Mouse (Mus musculus) ES-Bruce4 (cell line): Measurements from ENCODE around the gene Cobl. TPM values are rescaled to one million over a fixed set of nuclear protein-coding genes. Genes with fewer than 3 reads are reported as not detected.

ENCODE experiments used
- H3K27ac ChIP-seq: 2 replicates; pipeline ENCODE4 v1.5.1; 2012; ENCODE audit warnings: low read length, inconsistent platforms; ENCODE audit not compliant: insufficient read depth
- H3K27me3 ChIP-seq: 2 replicates; pipeline ENCODE4 v1.6.1; 2012; ENCODE audit warnings: mild to moderate bottlenecking, low read length, inconsistent platforms; ENCODE audit not compliant: control insufficient read depth, poor library complexity, insufficient read depth, severe bottlenecking
- H3K36me3 ChIP-seq: 2 replicates; pipeline ENCODE4 v1.6.1; 2012; ENCODE audit warnings: inconsistent platforms, mild to moderate bottlenecking, low read length, moderate library complexity; ENCODE audit not compliant: control insufficient read depth, poor library complexity, insufficient read depth, severe bottlenecking
- H3K4me1 ChIP-seq: one replicate; pipeline ENCODE4 v1.8.1; 2011; ENCODE audit warnings: low read length; ENCODE audit not compliant: control insufficient read depth, insufficient read depth
- H3K4me3 ChIP-seq: 2 replicates; pipeline ENCODE4 v1.5.1; 2011; ENCODE audit warnings: low read depth, mild to moderate bottlenecking, low read length
- H3K9ac ChIP-seq: 2 replicates; pipeline ENCODE4 v1.6.1; 2012; ENCODE audit warnings: low read depth, mild to moderate bottlenecking, inconsistent platforms; ENCODE audit not compliant: poor library complexity, severe bottlenecking
- H3K9me3 ChIP-seq: replicated peaks from 2 replicates; pipeline ENCODE4 v1.6.1; 2012; ENCODE audit warnings: mild to moderate bottlenecking, low read length, inconsistent platforms; ENCODE audit not compliant: control insufficient read depth, poor library complexity, insufficient read depth, severe bottlenecking
- CTCF ChIP-seq: IDR thresholded peaks from one replicate; pipeline ENCODE4 v1.8.1; 2011; ENCODE audit warnings: low read depth, low read length
- EP300 ChIP-seq: IDR thresholded peaks from 2 replicates; pipeline ENCODE4 v1.6.1; 2011; ENCODE audit warnings: low read depth, low read length; ENCODE audit not compliant: insufficient read depth
- POLR2A ChIP-seq: IDR thresholded peaks from one replicate; pipeline ENCODE4 v1.8.1; 2011; ENCODE audit warnings: low read length; ENCODE audit not compliant: insufficient read depth
- polyA plus RNA-seq: library from polyadenylated mRNA; stranded (reverse); fragments of >200 nt; gene quantifications from 2 replicates; pipeline ENCODE4 v1.2.4, GENCODE M21; 2011; ENCODE audit warnings: low read depth; ENCODE audit not compliant: missing spikeins, insufficient read depth, insufficient read length

The Cobl gene
- polyA plus RNA-seq, 1 experiment = 23.2 TPM

GRCm38 (mm10) chr11:12285319-12286021 is 179.3 kb downstream of the Cobl start:
- Histone ChIP-seq H3K4me3 (no peak overlapping the region), H3K4me1 (no peaks in the 10 kb centered on the region), H3K27me3 (no peaks in the 10 kb centered on the region), H3K36me3 (0 out of 2 replicates have a peak, but pooled peaks cover 4% of the 10 kb centered on the region), H3K9ac (no peak overlapping the region), H3K27ac (no peak overlapping the region), H3K9me3 (no peaks in the 10 kb centered on the region)
- TF ChIP-seq POLR2A (no peak), EP300 (no peak), CTCF (no peak)

DNA sequence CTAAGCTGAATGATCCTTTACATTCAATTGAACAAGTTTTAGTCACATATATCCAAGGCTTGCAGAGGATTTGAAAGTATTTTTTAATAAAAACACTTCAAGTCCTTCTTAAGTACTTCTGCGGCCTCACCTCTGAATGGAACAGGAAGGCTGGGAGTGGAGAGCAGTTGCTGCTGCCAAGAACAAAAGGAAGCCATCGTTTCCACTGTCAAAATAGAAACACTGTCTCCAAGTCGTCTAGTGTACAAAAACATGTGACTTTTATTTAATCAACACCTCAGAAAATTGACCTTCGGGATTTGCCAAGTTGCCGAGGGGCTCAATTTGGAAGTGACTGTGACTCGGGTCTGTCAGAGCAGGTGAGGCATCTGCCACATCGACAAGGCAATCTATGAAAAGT is 184.0 kb downstream of the Cobl start:
- no peaks in the 10 kb centered on the region for H3K4me1 ChIP-seq
- H3K36me3 ChIP-seq = no peaks in the 10 kb centered on the region
- H3K9me3 ChIP-seq = no peaks in the 10 kb centered on the region
- H3K27me3 ChIP-seq = no peaks in the 10 kb centered on the region
- H3K27ac ChIP-seq = no peak overlapping the region
- no peak overlapping the region for H3K9ac ChIP-seq
- no peak overlapping the region for H3K4me3 ChIP-seq
- no peak for TF ChIP-seq EP300
- no peak for TF ChIP-seq CTCF
- no peak for TF ChIP-seq POLR2A

DNA sequence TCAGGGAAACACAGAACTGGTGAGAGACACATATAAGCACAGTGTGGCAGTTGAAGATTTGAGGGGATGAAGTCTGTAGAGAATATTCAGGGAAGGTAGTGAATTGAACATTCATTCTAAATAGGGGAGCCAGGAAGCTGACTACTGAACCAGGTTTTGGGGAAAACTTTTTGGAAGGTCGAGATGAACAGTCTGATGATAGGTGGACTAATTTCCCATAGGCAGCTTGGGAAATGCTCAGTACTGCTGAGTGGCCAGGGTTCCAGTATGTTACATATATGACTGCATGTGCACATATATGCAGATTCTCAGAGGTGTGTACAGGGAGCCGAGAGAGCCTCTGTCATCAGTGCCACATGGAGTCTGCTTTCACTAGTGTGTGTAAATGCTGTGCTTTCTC is 190.5 kb downstream of the Cobl start:
- Histone ChIP-seq H3K4me1 (no peaks in the 10 kb centered on the region), H3K36me3 (no peaks in the 10 kb centered on the region), H3K27ac (no peak overlapping the region), H3K9ac (no peak overlapping the region), H3K27me3 (no peaks in the 10 kb centered on the region), H3K4me3 (no peak overlapping the region), H3K9me3 (no peaks in the 10 kb centered on the region)
- TF ChIP-seq CTCF = no peak
- no peak for TF ChIP-seq EP300
- no peak for TF ChIP-seq POLR2A

- Histone ChIP-seq H3K9me3 (no peaks in the 10 kb centered on the region), H3K4me3 (no peak overlapping the region), H3K27ac (no peak overlapping the region), H3K27me3 (no peaks in the 10 kb centered on the region), H3K4me1 (no peaks in the 10 kb centered on the region), H3K36me3 (no peaks in the 10 kb centered on the region; the same call in 1 of the 2 replicates), H3K9ac (no peak overlapping the region)
- TF ChIP-seq POLR2A = no peak
- no peak for TF ChIP-seq EP300
- no peak for TF ChIP-seq CTCF
These were observed 191.0 kb downstream of the Cobl start for GRCm38 (mm10) chr11:12273726-12274125.

DNA sequence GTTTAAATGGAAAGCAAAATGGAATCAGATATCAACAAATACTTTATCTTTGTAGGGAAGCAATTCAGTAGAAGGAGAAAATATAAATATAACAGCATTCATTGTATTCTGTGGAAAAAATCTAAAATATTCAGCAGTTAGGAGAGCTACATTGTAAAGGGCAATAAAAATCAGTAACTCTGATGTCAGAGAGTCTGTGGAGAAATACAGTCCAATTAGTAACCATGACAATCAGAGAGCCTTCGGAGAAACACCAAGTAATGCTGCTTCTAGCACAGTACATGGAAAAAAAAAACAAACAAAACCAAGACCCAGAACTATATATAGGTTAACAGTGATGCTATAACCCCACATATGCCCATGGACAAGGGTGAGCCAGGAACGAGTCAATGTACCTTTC is 206.3 kb downstream of the Cobl start:
- no peak overlapping the region for H3K9ac ChIP-seq
- no peak for TF ChIP-seq EP300
- TF ChIP-seq CTCF = no peak
- TF ChIP-seq POLR2A = no peak
- H3K9me3 ChIP-seq = no peaks in the 10 kb centered on the region
- no peaks in the 10 kb centered on the region for H3K27me3 ChIP-seq
- no peak overlapping the region for H3K27ac ChIP-seq
- no peak overlapping the region for H3K4me3 ChIP-seq
- no peaks in the 10 kb centered on the region for H3K4me1 ChIP-seq
- H3K36me3 ChIP-seq = peaks cover 21% of the 10 kb centered on the region

DNA sequence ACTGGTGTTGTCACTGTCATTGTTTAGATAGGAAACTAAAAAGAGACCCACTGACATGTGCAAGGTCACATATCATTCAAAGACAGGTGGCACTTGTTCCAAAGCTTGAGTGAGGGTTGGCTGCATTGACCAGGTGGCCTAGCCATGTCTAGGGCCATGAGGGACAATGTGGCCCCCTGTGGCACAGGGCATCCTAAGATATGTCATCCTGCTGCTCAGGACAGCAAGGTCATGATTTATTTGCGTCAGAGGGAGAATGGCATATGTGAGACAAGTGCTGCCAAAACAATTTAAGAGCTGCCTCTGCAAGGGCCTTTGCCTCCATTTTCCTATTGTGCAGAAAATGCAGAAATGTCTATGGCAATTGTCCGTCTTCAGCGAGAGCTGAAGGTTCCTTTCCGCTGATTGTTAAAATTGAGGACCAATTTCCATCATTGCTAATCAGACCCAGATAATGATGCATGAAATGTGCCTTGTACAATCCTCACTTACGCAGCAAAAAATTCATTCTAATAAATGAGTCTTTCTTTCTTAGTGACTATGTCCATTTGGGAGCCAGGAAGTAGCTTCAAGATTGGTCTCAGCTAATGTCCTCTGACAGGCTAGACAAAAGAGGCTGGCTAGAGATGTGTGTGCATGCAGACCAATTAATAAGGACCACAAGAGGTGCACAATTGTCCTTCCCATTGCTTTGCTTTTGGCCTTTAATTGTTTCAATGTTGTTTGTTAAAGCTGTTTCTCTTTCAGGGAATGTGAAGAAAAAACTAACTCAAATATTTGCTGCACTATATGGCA is 207.2 kb downstream of the Cobl start:
- TF ChIP-seq POLR2A (no peak), CTCF (no peak)
- H3K27ac ChIP-seq = no peak overlapping the region
- H3K4me1 ChIP-seq = no peaks in the 10 kb centered on the region
- no peaks in the 10 kb centered on the region for H3K27me3 ChIP-seq
- no peak overlapping the region for H3K4me3 ChIP-seq
- peaks cover 23% of the 10 kb centered on the region for H3K36me3 ChIP-seq
- H3K9me3 ChIP-seq = no peaks in the 10 kb centered on the region
- no peak overlapping the region for H3K9ac ChIP-seq
